Mouse (Mus musculus) monocyte, adult 5-6 weeks (primary cell): Measurements from ENCODE around the gene Trim71. TPM values are rescaled to one million over a fixed set of nuclear protein-coding genes. Genes with fewer than 3 reads are reported as not detected.

Experiments
- ATAC-seq: fragments of 153-309, 156-312 bp; replicated peaks from 2 replicates; pipeline ENCODE4 v1.8.0; 2017; ENCODE audit warnings: mild to moderate bottlenecking; ENCODE audit not compliant: low TSS enrichment, insufficient number of reproducible peaks, severe bottlenecking, poor library complexity, low FRiP score
- total RNA-seq: library from RNA; stranded (forward); fragments of 200-1000, 200-491, 200-594 nt; gene quantifications from 3 replicates; pipeline ENCODE4 v1.2.3, GENCODE M21; 2017

Gene Trim71
- total RNA-seq, 1 experiment from 2014 or later: not detected

DNA sequence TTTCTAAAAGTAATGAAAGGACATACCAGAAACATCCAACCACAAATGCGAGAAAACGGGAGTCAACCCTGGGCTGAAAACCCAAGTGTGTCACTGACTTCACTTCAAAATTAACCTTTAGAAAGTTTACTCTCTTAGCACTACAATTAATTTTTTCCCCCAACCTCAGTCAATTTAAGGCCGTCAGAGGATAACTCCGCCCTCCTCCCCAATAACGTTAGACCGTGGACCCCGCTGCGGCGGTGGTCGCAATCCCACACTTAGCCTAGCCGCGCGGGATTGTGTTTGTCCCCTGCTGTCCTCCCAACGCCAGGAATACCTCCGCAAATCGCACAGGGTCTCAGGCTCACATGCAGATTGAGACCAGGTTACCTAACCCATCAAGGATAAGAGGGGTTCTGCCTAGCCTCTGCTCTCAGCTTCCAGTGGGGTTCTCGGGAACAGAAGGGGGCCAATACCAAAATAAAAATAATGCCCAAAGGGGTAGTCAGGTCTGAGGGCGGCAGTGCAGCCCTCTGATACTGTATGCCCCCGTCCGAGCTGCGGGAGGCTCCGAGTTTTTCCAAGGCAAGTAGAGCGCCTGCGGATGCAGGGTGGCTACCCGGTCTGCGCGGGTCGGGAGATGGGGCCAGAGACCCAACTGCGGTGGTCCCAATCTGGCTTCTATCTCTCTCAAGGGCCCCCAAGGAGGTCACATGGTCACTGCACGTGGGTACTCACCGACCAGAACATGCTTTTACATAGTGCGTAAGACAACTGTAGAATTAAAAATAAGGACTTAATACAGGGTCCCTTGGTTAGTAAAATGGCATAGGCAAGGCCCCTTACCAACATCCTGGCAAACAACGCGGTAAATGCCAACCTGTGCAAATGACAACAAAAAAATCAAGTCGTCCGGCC, 3.1 kb downstream of the Trim71 start:
- no peak for ATAC-seq

DNA sequence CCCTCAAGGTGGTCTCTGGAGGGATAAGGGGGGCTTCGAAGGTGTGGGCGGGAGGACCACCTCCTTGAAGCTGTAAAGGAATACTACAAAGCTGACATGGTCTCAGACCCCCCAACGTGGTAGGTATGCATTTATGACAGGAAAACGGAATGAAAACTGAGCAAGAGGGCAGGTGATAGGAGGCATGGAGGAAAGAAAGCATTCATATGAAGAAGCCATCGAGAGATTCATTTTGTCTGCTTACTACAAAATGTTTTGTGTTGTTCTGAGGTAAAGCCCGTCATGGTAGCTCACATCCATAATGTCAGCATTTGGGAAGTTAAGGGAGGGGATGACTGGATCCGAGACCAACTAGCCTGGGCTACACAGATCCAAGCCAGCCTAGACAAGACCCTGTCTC, 4.0 kb downstream of the Trim71 start:
- no peak for ATAC-seq

DNA sequence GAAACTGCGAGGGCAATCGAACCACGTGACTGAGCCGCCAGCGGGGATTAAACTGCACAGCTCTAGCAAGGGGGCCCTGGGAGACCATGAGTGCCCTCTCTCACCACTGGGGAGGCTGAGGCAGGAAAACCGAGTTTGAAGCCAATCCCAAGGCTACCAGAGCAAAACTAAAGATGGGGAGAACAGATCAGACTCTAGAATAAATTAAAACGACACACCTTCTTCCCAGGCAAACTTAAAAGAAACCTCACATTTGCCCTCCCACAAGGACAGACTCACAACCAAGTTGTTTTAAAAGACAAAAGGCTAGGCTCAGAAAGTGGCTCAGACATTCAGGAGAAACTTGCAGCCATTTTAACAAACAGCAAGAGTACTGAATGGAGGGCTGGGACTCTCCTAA, 7.1 kb downstream of the Trim71 start:
- ATAC-seq: no peak

DNA sequence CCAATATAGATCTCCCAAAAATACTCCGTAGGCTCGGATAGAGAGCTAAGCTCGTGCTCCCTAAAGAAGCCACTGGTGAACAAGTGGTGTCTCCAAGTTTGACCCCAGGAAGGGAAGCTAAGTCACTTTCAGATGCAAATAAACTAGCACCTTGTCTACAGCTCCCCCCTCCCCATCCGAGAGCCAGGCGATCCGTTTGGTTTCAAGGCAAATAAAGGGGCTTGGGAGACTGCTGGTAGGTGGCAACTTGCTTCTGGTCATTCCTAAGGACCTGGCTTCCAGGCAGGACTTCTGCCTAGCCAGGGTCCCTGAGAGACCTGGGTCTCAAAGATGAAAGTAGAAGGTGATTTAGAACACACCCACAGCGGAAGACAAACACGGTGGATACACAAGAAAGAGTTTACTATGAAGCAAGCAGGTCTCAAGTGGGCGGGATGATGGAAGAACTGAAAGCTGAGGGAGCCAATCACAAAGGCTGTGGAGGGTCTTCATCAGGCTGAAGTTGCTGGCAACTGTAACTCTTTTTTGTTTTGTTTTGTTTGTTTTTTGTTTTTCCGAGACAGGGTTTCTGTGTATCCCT, 7.8 kb downstream of the Trim71 start:
- ATAC-seq: no peak

DNA sequence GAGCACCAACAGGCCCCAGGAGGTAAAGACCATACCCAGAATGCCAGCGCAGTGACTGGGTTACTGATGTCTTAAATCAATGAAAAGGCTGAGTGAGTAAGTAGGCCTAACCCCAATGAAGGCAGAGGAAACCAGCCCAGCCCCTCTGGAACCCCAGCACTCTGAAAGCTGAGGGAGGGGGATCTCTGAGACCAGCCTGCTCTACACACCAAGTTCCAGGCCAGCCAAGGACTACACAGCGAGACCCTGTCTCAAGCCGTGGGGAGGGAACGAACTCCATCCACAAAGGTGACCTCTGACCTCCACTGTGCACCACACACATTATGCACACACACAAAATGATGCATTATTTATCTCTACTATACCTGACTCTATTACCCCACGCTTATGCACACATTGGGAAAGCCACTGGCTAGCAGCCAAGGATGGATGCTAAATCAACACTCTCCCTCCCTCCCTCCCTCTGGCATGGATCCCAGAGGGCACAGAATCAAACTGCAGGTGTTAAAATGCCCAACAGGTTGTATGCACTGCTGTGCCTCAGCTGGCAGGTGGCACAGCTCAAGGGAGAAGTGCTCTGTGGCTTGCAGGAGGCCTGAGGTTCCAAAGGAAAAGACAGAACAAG, 9.7 kb downstream of the Trim71 start:
- no peak for ATAC-seq

DNA sequence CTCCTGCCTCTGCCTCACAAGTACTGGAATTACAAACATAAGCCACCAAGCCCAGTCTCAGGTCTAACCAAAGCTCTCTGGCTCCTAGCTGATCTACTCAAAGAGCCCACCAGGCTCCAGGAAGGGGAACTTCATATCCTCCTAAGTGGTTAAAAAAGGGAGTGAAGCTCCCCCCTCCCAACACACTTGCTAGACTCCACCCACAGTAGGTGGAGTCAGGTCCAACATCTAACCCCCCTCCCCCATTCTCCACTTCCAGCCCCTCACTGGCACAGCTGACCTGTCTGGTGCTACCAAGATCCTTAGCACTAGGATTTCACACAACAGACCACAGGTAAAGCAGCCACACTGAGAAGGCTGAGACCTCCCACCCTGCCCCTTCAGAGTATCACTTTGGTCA, 10.3 kb downstream of the Trim71 start:
- ATAC-seq: no peak

DNA sequence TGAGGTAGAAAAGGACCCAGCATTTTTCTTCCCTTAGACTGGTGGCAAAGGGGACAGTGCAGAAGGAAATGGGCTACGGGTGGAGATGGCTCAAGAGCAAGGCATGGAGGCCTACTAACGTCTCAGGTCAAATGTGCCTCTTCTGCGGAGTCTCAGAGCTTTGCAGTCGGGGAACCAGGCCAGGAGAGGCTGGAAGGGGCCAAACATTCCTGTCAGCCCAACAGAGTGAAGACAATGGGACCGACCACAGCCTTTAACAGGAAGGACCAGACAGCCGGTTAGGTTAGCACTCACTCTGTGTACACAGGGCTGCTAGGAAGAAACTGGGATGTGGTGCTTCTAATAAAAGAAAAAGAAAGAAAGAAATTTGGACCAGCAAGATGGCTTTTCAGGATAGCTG, 14.1 kb downstream of the Trim71 start:
- no peak for ATAC-seq

DNA sequence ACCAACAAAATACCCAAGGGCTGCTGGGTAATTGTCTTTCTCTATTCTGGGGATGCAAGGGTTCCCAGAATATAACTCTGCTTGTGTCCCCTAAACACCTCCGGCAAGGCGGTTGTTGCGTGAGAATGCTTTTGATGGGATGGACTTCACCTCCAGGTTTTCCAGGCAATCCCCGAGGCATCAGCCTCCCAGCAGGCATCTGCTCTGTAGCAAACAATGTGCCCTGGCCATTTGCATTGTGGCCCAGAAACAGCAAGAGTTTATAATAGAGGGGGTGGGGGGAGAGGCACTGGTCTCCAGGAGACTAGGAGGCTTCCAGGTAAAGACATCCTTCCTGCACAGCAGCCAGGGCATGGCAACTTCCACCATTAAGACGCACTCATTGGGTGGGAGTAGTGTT, 15.1 kb downstream of the Trim71 start:
- no peak for ATAC-seq

DNA sequence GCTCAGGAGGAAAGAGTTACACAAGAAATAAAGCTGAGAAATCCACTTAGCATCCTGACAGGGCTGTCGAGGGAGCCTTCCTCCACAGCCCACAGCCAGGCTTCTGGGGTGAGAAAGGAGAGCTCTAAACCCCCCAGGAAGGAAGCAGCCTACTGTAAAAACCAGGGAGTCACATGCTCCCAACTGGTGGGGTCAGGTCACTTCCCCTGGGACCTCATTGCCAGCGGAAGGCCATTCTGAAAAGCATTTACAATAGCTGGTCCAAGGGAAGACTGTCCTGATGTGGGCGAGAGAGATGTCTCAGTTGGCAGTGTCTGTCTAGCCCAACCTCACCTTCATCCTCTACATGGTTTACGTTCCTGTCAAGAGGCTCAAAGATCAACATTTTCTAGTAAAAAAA, 15.7 kb downstream of the Trim71 start:
- no peak for ATAC-seq

DNA sequence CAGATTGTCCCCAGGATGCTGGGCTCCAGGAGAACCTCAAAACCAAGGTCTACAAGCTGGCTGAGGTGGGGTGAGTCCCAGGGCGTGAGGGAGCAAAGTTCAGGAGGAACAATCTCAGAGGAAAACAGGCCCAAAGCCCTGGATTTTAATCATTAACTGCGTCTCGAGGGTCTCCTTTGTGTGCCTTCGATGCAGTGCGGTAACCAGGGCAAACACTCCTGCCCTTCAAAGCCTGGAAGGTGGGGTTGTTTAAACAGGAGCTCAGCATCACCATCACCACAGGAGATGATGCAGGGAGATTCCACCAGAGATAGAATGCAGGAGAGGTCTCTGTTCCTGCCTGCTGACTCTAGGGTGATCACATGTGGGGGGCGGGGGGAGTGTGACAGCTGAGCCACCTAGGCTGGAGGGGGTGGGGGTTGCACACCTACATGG, 16.5 kb downstream of the Trim71 start:
- ATAC-seq: no peak

DNA sequence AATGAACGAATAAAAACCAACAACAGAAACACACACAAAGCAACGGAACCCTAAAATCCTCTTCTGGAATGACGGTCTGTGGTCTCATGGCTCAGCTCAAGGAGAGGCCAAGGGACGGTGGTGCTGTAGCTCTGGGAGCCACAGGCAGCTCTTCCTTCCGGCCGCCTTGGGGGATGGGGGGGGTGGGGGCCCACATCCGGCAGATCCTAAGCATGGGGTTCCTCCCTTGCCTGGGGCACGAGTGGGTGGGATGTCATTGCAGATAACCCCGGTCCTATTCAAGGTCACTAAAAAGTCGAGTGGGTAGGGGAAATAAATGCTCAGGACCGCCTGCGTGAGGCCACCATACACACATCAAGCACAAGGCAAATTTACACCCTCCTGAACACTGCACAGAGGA, 17.4 kb downstream of the Trim71 start:
- ATAC-seq: no peak

DNA sequence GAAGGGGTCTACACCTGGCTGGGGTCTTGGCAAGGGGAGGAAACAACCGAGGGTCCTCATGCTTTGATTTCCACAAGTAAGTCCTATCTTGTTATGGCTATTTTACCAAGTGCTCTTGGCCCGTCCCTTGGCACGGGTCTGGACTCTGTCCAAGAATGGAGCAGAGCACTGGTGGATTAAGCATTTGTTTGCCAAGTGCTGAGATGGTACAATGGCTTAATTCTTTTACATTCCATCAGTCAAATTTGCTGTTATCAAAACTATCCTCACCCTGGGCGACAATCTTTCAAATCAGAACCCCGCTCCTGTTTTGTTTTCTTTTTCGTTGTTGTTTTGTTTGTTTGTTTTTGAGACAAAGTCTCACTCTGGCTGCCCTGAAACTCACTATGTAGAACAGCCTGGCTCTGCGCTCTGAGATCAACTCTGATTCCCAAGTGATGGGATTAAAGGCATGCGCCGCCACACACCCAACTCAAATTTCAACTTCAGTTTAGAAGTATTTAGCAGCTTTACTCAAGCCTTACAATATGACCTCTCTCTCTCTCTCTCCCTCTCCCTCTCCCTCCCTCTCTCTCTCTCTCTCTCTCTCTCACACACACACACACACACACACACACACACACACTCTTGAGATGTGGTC, 19.3 kb downstream of the Trim71 start:
- ATAC-seq: no peak

DNA sequence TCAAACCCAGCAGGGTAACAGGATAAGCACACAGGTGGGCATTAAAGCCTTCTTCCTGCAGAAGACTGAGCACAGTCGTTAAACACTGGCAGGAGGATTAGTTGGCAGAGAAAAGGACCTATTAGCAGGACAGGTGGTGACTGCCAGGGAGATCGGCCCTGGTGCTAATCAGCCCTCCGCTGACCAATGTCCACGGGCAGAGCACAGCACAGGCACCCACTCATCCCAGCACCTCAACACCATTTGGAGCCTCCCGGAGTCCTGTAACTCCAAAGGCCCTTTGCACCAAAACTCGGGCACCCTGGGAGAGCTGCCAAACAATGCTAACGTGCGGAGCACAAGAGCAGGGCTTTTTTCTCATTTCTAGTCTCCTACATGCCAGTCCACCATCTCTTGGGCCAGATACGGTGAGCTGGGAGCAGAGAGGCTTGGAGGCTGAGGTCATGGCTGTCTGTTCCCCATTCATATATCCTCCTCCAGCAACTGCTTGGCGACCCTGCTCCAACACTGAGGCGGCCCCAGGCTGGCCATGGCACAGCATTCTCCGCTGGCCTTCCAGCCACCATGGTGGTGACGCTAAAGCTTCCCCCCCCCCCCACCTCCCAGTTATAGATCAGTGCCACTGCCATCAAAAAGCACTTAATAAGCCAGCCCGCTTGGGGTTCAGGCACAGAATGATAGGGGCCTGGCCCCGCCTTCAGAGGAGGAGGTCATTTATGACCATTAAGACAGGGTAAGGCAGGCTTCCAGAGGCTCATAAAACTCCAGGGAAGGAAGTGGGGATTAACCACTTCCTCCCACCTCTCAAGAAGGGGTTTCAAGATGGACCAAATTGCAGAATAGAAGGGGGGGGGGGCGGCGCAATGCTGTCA, 20.1 kb downstream of the Trim71 start:
- ATAC-seq: no peak

DNA sequence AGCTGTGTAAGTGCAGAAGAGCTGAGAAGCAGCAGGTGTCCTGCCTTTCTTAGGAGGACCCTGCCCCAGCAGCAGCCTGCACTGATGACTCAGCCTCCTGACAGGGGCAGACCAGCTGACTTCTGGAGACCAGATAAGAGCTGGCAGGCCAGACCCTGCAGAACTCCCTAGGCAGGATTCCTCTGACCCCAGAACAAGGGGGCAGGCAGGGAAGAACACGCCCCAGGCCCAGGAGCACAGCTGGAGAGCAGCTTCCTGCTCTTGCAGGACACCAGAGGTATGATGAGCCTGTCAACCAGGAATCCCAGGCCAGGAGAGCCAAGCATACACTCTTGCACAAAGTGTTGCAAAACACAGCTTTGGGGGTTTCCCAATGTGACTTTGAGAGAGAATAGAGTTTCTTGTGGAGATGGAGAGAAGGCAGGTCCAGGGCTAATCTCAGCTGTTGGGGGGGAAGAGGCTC, 22.9 kb downstream of the Trim71 start:
- no peak for ATAC-seq

DNA sequence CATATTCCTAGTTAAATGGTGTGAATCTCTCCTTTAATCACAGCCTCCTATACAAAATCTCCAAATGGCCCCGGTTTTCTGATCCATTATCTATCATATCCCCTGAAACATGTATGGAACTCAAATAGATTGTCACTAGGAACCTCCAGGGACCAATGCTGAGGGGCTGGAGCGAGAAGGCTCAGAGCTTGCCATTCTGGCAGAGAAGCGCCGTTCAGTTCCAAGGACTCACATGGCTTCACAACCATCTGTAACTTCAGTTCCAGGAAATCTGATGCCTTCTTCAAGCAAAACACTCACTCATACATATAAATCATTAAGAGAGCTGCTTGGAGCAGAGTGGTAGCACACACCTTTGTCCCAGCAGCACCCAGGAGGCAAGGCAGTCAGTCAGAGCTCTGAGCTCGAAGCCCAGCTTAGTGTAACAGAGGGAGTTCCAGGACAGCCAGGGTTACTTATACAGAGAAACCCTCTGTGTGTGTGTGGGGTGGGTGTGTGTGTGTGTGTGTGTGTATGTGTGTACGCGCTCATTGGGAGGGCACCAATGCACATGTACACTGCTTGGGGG, 25.1 kb downstream of the Trim71 start:
- ATAC-seq: no peak

DNA sequence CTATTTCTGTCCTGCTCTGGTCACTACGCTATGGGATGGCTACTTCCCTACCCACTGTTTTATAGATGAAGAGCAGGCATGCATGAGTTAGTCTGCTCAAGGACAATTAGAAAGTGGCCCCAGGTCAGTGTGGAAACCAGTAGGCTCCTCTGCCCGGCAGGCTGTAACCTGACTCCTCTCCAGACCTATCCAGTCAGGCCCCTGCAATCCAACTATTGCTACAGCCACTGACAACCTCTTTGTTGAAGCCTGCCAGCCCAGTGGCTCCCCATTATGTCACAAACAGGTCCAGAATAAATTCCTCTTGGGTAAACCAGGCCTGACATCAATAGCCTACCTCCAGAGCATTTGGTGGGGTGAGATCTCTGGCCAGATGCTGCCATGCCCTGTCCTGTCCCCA, 27.5 kb downstream of the Trim71 start:
- ATAC-seq: no peak

DNA sequence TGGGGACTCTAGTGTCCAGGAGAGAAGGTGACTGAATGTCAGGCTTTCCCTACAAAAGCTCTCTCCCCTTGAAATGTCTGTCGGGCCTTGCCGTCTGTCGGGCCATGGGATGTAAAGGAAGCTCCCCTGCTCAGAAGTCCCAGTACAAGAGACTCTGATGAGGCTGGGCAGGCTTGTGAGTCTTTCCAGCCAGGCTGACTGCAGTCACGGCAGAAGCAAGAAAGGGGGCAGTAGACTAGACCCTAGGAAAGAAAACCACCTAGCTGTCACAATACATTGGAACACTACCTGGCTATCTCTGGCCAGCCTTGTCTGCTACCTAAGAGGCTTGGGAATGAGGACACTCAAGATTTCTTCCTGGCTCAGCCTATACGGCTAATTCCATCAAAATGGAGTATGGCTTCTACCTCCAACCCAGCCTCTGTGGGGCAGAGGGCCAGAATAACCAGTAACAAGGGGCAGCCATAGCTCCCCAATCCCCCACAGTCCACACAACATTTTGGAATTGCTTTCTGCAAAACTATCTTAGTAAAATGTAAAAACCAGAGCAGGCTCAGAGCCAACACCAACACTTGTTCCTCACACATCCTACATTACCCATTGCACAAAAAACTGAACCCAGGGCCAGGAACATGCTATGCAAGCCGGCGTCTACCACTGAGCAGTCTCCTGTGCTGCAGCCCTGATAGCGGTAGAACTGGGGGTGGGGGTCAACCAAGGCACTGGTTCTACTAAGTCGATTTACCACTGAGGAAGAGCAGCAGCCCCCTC, 29.2 kb downstream of the Trim71 start:
- no peak for ATAC-seq

DNA sequence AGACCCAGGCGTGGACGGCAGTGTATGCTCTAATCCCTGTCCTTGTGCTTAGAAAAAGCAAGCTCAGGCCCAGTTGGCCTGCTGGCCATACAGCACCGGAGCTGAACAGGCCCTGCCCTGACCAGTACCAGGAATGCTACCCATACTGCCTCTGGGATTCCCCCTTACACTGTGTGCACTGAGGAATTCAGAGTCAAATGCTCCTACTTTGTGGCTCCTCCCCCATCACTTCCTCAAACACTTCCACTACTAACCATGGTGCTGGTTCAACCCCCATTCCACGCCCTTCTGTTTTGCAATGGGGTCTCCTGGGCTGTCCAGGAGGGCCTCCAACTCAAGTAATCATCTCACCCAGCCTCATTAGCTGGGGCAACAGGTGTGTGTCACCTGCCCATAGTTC, 30.3 kb downstream of the Trim71 start:
- no peak for ATAC-seq
